Mouse (Mus musculus): ENCODE data around the gene Mdga2. TPM values are rescaled to one million over a fixed set of nuclear protein-coding genes. Genes with fewer than 3 reads are reported as not detected.

The Mdga2 gene
- polyA plus RNA-seq, 2 experiments, result 2.8 to 3.0 TPM

- H3K4me2 ChIP-seq (replicated peaks; ENCODE audit: low read depth, low read length, severe bottlenecking), result no peak overlapping the region
- H3K27ac ChIP-seq (replicated peaks; ENCODE audit: low read depth, low read length), result no peak overlapping the region
- no peaks in the 10 kb centered on the region for H3K27me3 ChIP-seq (ENCODE audit: control insufficient read depth, insufficient read depth, low read length)
- H3K9me3 ChIP-seq (ENCODE audit: control insufficient read depth, low read length), result no peaks in the 10 kb centered on the region
- no peak for ATAC-seq (ENCODE audit: low FRiP score, low read depth)
- no peak for DNase-seq (ENCODE audit: low spot score)
- H3K4me3 ChIP-seq (replicated peaks; ENCODE audit: low read length), result no peak overlapping the region
- no peak overlapping the region for H3K9ac ChIP-seq (ENCODE audit: low read depth, low read length, severe bottlenecking)
- no peaks in the 10 kb centered on the region for H3K4me1 ChIP-seq (ENCODE audit: control insufficient read depth, insufficient read depth, low read length)
- TF ChIP-seq POLR2A (IDR thresholded peaks at IDR 0.05; ENCODE audit: borderline replicate concordance, extremely low read depth, insufficient read depth, insufficient read length), result no peak
- H3K36me3 ChIP-seq (ENCODE audit: control insufficient read depth, insufficient read depth, low read length), result no peaks in the 10 kb centered on the region
Measured at GRCm38 (mm10) chr12:66705015-66705414, 517.3 kb downstream of the Mdga2 start.

- no peak for ATAC-seq (ENCODE audit: low FRiP score, low read depth)
- Histone ChIP-seq H3K4me1 (ENCODE audit: control insufficient read depth, insufficient read depth, low read length) (no peaks in the 10 kb centered on the region), H3K4me2 (replicated peaks; ENCODE audit: low read depth, low read length, severe bottlenecking) (no peak overlapping the region), H3K4me3 (replicated peaks; ENCODE audit: low read length) (no peak overlapping the region), H3K36me3 (ENCODE audit: control insufficient read depth, insufficient read depth, low read length) (no peaks in the 10 kb centered on the region), H3K27ac (replicated peaks; ENCODE audit: low read depth, low read length) (no peak overlapping the region), H3K9me3 (ENCODE audit: control insufficient read depth, low read length) (no peaks in the 10 kb centered on the region), H3K27me3 (ENCODE audit: control insufficient read depth, insufficient read depth, low read length) (no peaks in the 10 kb centered on the region), H3K9ac (ENCODE audit: low read depth, low read length, severe bottlenecking) (no peak overlapping the region)
- no peak for TF ChIP-seq POLR2A (IDR thresholded peaks at IDR 0.05; ENCODE audit: borderline replicate concordance, extremely low read depth, insufficient read depth, insufficient read length)
- WGBS, result 83% methylated on average over 3 of the region's 3 CpGs
- no peak for DNase-seq (ENCODE audit: low spot score)
Measured at GRCm38 (mm10) chr12:66702781-66703180, 519.6 kb downstream of the Mdga2 start.

GRCm38 (mm10) chr12:66679558-66679957, 542.8 kb downstream of the Mdga2 start:
- H3K27me3 ChIP-seq (ENCODE audit: control insufficient read depth, insufficient read depth, low read length), result no peaks in the 10 kb centered on the region
- no peak overlapping the region for H3K9ac ChIP-seq (ENCODE audit: low read depth, low read length, severe bottlenecking)
- H3K36me3 ChIP-seq (ENCODE audit: control insufficient read depth, insufficient read depth, low read length), result no peaks in the 10 kb centered on the region
- H3K27ac ChIP-seq (replicated peaks; ENCODE audit: low read depth, low read length), result no peak overlapping the region
- no peaks in the 10 kb centered on the region for H3K9me3 ChIP-seq (ENCODE audit: control insufficient read depth, low read length)
- no peak overlapping the region for H3K4me3 ChIP-seq (replicated peaks; ENCODE audit: low read length)
- DNase-seq (ENCODE audit: low spot score), result no peak
- no peak for ATAC-seq (ENCODE audit: low FRiP score, low read depth)
- no peak for TF ChIP-seq POLR2A (IDR thresholded peaks at IDR 0.05; ENCODE audit: borderline replicate concordance, extremely low read depth, insufficient read depth, insufficient read length)
- H3K4me2 ChIP-seq (replicated peaks; ENCODE audit: low read depth, low read length, severe bottlenecking), result no peak overlapping the region
- no peaks in the 10 kb centered on the region for H3K4me1 ChIP-seq (ENCODE audit: control insufficient read depth, insufficient read depth, low read length)
- 77% methylated on average over 3 of the region's 3 CpGs for WGBS

GRCm38 (mm10) chr12:66648605-66649552, 573.5 kb downstream of the Mdga2 start:
- H3K36me3 ChIP-seq (ENCODE audit: control insufficient read depth, insufficient read depth, low read length), result no peaks in the 10 kb centered on the region
- no peak for TF ChIP-seq POLR2A (IDR thresholded peaks at IDR 0.05; ENCODE audit: borderline replicate concordance, extremely low read depth, insufficient read depth, insufficient read length)
- ATAC-seq (ENCODE audit: low FRiP score, low read depth), result no peak
- no peaks in the 10 kb centered on the region for H3K4me1 ChIP-seq (ENCODE audit: control insufficient read depth, insufficient read depth, low read length)
- no peak overlapping the region for H3K27ac ChIP-seq (replicated peaks; ENCODE audit: low read depth, low read length)
- H3K4me2 ChIP-seq (replicated peaks; ENCODE audit: low read depth, low read length, severe bottlenecking), result no peak overlapping the region
- no peak for DNase-seq (ENCODE audit: low spot score)
- no peaks in the 10 kb centered on the region for H3K27me3 ChIP-seq (ENCODE audit: control insufficient read depth, insufficient read depth, low read length)
- no peaks in the 10 kb centered on the region for H3K9me3 ChIP-seq (ENCODE audit: control insufficient read depth, low read length)
- no peak overlapping the region for H3K4me3 ChIP-seq (replicated peaks; ENCODE audit: low read length)
- 77% methylated on average over 12 of the region's 12 CpGs for WGBS
- no peak overlapping the region for H3K9ac ChIP-seq (ENCODE audit: low read depth, low read length, severe bottlenecking)

GRCm38 (mm10) chr12:66640408-66640807, 581.9 kb downstream of the Mdga2 start:
- DNase-seq (ENCODE audit: low spot score) (no peak), ATAC-seq (ENCODE audit: low FRiP score, low read depth) (no peak)
- no peaks in the 10 kb centered on the region for H3K9me3 ChIP-seq (ENCODE audit: control insufficient read depth, low read length)
- H3K27me3 ChIP-seq (ENCODE audit: control insufficient read depth, insufficient read depth, low read length), result no peaks in the 10 kb centered on the region
- H3K4me2 ChIP-seq (replicated peaks; ENCODE audit: low read depth, low read length, severe bottlenecking), result no peak overlapping the region
- H3K36me3 ChIP-seq (ENCODE audit: control insufficient read depth, insufficient read depth, low read length), result no peaks in the 10 kb centered on the region
- WGBS, result 49% methylated on average over 1 of the region's 1 CpGs
- no peak for TF ChIP-seq POLR2A (IDR thresholded peaks at IDR 0.05; ENCODE audit: borderline replicate concordance, extremely low read depth, insufficient read depth, insufficient read length)
- no peak overlapping the region for H3K9ac ChIP-seq (ENCODE audit: low read depth, low read length, severe bottlenecking)
- H3K4me1 ChIP-seq (ENCODE audit: control insufficient read depth, insufficient read depth, low read length), result no peaks in the 10 kb centered on the region
- no peak overlapping the region for H3K4me3 ChIP-seq (replicated peaks; ENCODE audit: low read length)
- no peak overlapping the region for H3K27ac ChIP-seq (replicated peaks; ENCODE audit: low read depth, low read length)
